Mouse (Mus musculus) heart, embryonic 16.5 days (tissue): ENCODE data around the gene Zfp987. TPM values are rescaled to one million over a fixed set of nuclear protein-coding genes. Genes with fewer than 3 reads are reported as not detected.
"Not testable (repeated sequence)": the region's sequence is repeated elsewhere in the genome, so short reads cannot be mapped to it uniquely, and the experiment has no call there.

ENCODE experiments used
- ATAC-seq: fragments of 200-750 bp; cut with Nextera tagmentation; replicated peaks from 2 replicates; pipeline ENCODE4 v1.8.0; 2017; ENCODE audit warnings: moderate number of reproducible peaks; ENCODE audit not compliant: insufficient read depth, low FRiP score; ENCODE audit errors: extremely low read depth
- H3K27ac ChIP-seq: fragments of 300-500 bp; sonication (generic); 2 replicates; pipeline ENCODE4 v1.5.1; 2014; ENCODE audit warnings: mild to moderate bottlenecking, low read length, control low read depth, moderate library complexity
- H3K27me3 ChIP-seq: fragments of 300-500 bp; sonication (generic); 2 replicates; pipeline ENCODE4 v1.6.1; 2014; ENCODE audit warnings: low read length, mixed read lengths; ENCODE audit not compliant: control insufficient read depth, insufficient read depth
- H3K36me3 ChIP-seq: fragments of 300-500 bp; sonication (generic); 2 replicates; pipeline ENCODE4 v1.6.1; 2014; ENCODE audit not compliant: control insufficient read depth, insufficient read depth
- H3K4me1 ChIP-seq: fragments of 300-500 bp; sonication (generic); 2 replicates; pipeline ENCODE4 v1.6.1; 2014; ENCODE audit warnings: low read length, mixed read lengths; ENCODE audit not compliant: control insufficient read depth, insufficient read depth
- H3K4me2 ChIP-seq: fragments of 300-500 bp; sonication (generic); 2 replicates; pipeline ENCODE4 v1.6.1; 2014; ENCODE audit warnings: low read depth, mild to moderate bottlenecking, control low read depth, low read length
- H3K4me3 ChIP-seq: fragments of 300-500 bp; sonication (generic); 2 replicates; pipeline ENCODE4 v1.5.1; 2014; ENCODE audit warnings: mild to moderate bottlenecking, control low read depth, low read length
- H3K9ac ChIP-seq: fragments of 300-500 bp; sonication (generic); 2 replicates; pipeline ENCODE4 v1.6.1; 2014; ENCODE audit warnings: low read length, control low read depth
- H3K9me3 ChIP-seq: fragments of 300-500 bp; sonication (generic); replicated peaks from 2 replicates; pipeline ENCODE4 v1.6.1; 2016; ENCODE audit warnings: low read length; ENCODE audit not compliant: control insufficient read depth
- WGBS: fragments of 180-500 bp; shearing (Covaris S2); extraction: QIAGEN DNeasy Blood & Tissue Kit; methylation state at CpG from one replicate; pipeline ENCODE4 v1.1.7; 2014; 5-methylcytosine and 5-hydroxymethylcytosine counted together
- polyA plus RNA-seq: library from polyadenylated mRNA; unstranded; fragments of >200 nt; fragmentation: Nextera tagmentation; extraction: Ambion mirVana; gene quantifications from 2 replicates; pipeline ENCODE4 v1.2.1, GENCODE M21; 2015

The Zfp987 gene
- 0.24 TPM in 1 of 2 replicates, not detected in the other for polyA plus RNA-seq

- ATAC-seq, H3K4me2 ChIP-seq, H3K27ac ChIP-seq, H3K9me3 ChIP-seq, H3K4me1 ChIP-seq, H3K4me3 ChIP-seq, H3K9ac ChIP-seq, H3K27me3 ChIP-seq, H3K36me3 ChIP-seq: not testable (repeated sequence)
- WGBS, result 78% methylated on average over 1 of the region's 3 CpGs
These were observed at the start of gene Zfp987 for GRCm38 (mm10) chr4:146096998-146097397. TSS of gene Zfp987 (plus strand) at chr4:146097298.

GRCm38 (mm10) chr4:146052536-146052935 lies 44.6 kb upstream of the Zfp987 start:
- not testable (repeated sequence) for H3K4me3 ChIP-seq, H3K27me3 ChIP-seq, H3K4me2 ChIP-seq, ATAC-seq, H3K4me1 ChIP-seq, H3K9ac ChIP-seq, H3K9me3 ChIP-seq, H3K27ac ChIP-seq, H3K36me3 ChIP-seq
- WGBS, result 73% methylated on average over 1 of the region's 1 CpGs

GRCm38 (mm10) chr4:146053445-146053844 lies 43.7 kb upstream of the Zfp987 start:
- 73% methylated on average over 2 of the region's 2 CpGs for WGBS
- H3K27ac ChIP-seq, H3K4me2 ChIP-seq, H3K4me1 ChIP-seq, H3K9ac ChIP-seq, ATAC-seq, H3K27me3 ChIP-seq, H3K9me3 ChIP-seq, H3K36me3 ChIP-seq, H3K4me3 ChIP-seq: not testable (repeated sequence)

GRCm38 (mm10) chr4:146055335-146055734 lies 41.8 kb upstream of the Zfp987 start:
- Histone ChIP-seq H3K9ac (no peak overlapping the region), H3K4me1 (no peaks in the 10 kb centered on the region), H3K36me3 (no peaks in the 10 kb centered on the region), H3K27me3 (no peaks in the 10 kb centered on the region), H3K4me2 (no peak overlapping the region), H3K4me3 (no peak overlapping the region), H3K9me3 (peaks cover 19% of the 10 kb centered on the region), H3K27ac (no peak overlapping the region)
- ATAC-seq, result no peak
- WGBS, result 65% methylated on average over 2 of the region's 2 CpGs

DNA sequence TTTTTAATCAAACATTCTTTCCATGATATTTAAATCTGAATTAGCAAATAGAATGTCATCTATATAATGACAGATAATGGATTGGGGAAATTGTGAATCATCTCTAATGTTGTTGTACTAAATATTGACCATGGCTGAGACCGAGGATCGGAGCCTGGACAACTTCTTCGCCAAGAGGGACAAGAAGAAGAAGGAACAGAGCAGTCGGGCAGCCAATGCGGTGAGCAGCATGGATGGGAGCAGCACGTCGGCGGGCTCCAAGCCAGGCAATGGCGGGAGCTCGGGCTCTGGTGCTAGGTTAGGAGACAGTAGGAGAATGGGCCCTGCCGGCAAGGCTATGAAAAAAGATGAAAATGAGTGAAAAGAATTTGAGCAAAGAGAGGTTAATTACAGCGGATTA lies 38.5 kb upstream of the Zfp987 start:
- H3K27ac ChIP-seq, H3K9ac ChIP-seq, H3K4me1 ChIP-seq, H3K4me3 ChIP-seq, ATAC-seq, H3K27me3 ChIP-seq, H3K36me3 ChIP-seq, H3K4me2 ChIP-seq: not testable (repeated sequence)
- peaks cover 23% of the 10 kb centered on the region for H3K9me3 ChIP-seq
- 85% methylated on average over 12 of the region's 12 CpGs for WGBS

DNA sequence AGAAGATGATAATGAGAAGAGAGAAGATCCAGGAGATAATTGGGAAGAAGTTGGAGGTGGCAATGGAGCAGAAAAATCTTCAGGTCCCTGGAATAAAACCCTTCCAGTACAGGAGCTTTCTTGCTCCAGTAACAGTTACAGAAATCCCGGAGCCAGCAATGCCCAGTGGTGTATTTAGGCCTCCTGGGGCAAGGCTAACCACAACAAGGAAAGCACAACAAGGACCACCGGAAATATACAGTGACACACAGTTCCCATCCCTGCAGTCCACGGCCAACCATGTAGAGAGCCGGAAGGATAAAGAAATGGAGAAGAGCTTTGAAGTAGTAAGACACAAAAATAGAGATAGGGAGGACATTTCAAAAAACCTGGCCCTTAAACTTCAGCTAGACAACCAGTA lies 38.0 kb upstream of the Zfp987 start:
- H3K27me3 ChIP-seq, H3K4me2 ChIP-seq, H3K4me1 ChIP-seq, H3K4me3 ChIP-seq, H3K36me3 ChIP-seq, ATAC-seq, H3K27ac ChIP-seq, H3K9ac ChIP-seq: not testable (repeated sequence)
- WGBS, result 76% methylated on average over 4 of the region's 4 CpGs
- H3K9me3 ChIP-seq, result peaks cover 23% of the 10 kb centered on the region

- not testable (repeated sequence) for H3K4me2 ChIP-seq, ATAC-seq, H3K4me1 ChIP-seq, H3K27ac ChIP-seq, H3K36me3 ChIP-seq, H3K9ac ChIP-seq, H3K27me3 ChIP-seq, H3K4me3 ChIP-seq
- 86% methylated on average over 25 of the region's 26 CpGs for WGBS
- H3K9me3 ChIP-seq, result peaks cover 26% of the 10 kb centered on the region
These were observed 37.0 kb upstream of the Zfp987 start for GRCm38 (mm10) chr4:146059974-146060693.

DNA sequence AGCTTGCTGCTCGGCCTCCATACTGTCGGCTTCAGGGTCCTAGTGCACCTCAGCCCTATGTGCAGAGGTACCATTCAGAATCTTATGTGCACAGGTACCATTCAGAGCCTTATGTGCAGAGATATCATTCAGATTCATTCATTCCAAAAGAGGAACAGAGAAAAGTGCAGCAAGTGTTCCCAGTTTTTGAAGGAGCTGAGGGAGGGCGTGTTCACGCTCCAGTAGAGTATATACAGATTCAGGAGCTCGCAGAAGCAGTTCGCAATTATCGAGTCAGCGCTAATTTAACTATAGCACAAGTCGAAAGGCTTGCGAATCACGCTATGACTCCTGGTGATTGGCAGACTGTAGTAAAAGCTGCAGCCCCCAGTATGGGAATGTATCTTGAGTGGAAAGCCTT lies 36.0 kb upstream of the Zfp987 start:
- not testable (repeated sequence) for H3K27ac ChIP-seq, H3K4me1 ChIP-seq, ATAC-seq, H3K4me2 ChIP-seq, H3K9ac ChIP-seq, H3K27me3 ChIP-seq, H3K4me3 ChIP-seq, H3K36me3 ChIP-seq
- WGBS, result 87% methylated on average over 10 of the region's 11 CpGs
- H3K9me3 ChIP-seq, result peaks cover 26% of the 10 kb centered on the region

- H3K4me1 ChIP-seq, H3K4me2 ChIP-seq, H3K4me3 ChIP-seq, H3K9ac ChIP-seq, H3K27ac ChIP-seq, ATAC-seq, H3K36me3 ChIP-seq, H3K27me3 ChIP-seq: not testable (repeated sequence)
- H3K9me3 ChIP-seq, result peaks cover 28% of the 10 kb centered on the region
- WGBS, result 88% methylated on average over 11 of the region's 12 CpGs
These were observed 35.1 kb upstream of the Zfp987 start for GRCm38 (mm10) chr4:146062021-146062420.
